Mouse (Mus musculus): ENCODE measurements at regions not wholly inside any gene's neighbourhood (a gene's known extent, or its start where the extent isn't known, plus 50 kb on each side); places are given as distances from the start of the nearest gene placed in this dataset.
A peak's percentile ranks its signal among the peaks of the same experiment; 100 is the strongest.
"Not testable (repeated sequence)": the region's sequence is repeated elsewhere in the genome, so short reads cannot be mapped to it uniquely, and the experiment has no call there.

DNA sequence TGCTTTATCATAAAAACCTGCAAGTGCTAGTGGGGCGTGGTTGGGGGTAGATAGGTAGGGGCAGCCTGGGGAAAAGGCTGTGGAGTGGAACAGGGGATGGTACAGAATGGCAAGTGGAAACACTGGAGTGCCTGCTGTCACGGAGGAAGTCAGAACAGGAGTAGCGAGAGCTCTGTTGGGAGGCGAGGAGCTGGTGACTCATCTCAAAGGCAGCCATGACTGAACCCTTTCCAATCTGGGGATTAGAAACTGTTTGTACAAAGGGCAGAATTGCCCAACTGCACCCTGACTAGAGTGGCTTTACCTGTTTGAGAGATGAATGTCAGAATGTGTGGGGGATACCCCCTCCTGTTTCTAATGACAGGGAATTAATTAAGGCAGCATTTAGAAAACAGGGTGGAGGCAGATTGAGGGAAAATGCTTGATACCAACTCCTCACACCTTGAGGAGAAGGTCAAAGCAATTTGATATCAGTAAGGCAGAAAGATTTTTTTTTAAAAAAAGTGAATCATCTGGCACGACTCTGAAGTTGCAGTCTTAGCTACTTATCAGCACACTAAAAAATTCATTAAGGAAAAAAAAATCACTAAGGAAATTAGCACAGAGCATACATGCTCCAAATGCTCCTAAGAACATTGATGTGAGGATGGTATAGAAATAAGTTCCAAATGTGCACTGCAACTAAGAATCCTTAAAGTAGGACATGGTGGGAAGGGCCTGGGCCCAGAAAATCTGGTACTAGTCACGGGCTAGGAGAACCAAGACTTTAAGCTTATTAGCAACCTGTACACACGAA, 54.7 kb upstream of the Usp25 start:
- no peak for ATAC-seq (ENCODE audit: low FRiP score)
- WGBS = 81% methylated on average over 7 of the region's 7 CpGs
- H3K27me3 ChIP-seq (replicated peaks) = no peaks in the 10 kb centered on the region

DNA sequence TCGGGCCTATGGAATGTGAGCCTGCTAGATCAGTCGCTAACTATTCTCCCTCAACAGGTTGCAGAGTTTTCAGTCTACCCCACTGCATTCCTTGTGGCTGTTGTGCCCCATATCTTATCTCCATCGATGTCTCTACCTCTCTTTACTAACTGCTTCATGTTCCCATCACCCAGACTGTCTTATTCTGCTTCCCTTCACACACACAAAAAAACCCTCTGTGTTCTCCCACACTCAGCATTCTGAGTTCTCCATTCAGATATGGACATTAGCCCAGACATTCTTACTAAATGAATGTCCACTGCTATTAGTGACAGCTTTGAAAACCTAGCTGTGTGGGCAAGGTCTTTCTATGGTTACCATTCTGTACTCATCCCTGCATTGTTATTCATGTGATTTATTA, 56.0 kb upstream of the Usp25 start:
- WGBS = 60% methylated on average over 3 of the region's 3 CpGs
- no peak for ATAC-seq (ENCODE audit: low FRiP score)
- H3K27ac ChIP-seq (replicated peaks) = no peak overlapping the region
- no peaks in the 10 kb centered on the region for H3K36me3 ChIP-seq
- no peak overlapping the region for H3K4me2 ChIP-seq
- no peaks in the 10 kb centered on the region for H3K4me1 ChIP-seq
- no peak overlapping the region for H3K9ac ChIP-seq (replicated peaks)
- no peaks in the 10 kb centered on the region for H3K27me3 ChIP-seq (replicated peaks)
- H3K4me3 ChIP-seq (replicated peaks) = no peak overlapping the region
- no peaks in the 10 kb centered on the region for H3K9me3 ChIP-seq (replicated peaks)

More for the DNA sequence above, 54.7 kb upstream of the Usp25 start:
- Histone ChIP-seq H3K36me3 (no peaks in the 10 kb centered on the region), H3K9me3 (replicated peaks) (no peaks in the 10 kb centered on the region), H3K9ac (replicated peaks) (no peak overlapping the region), H3K4me1 (no peaks in the 10 kb centered on the region), H3K4me2 (no peak overlapping the region), H3K4me3 (replicated peaks) (no peak overlapping the region), H3K27ac (replicated peaks) (no peak overlapping the region)

GRCm38 (mm10) chr16:76957090-76957489, 56.4 kb upstream of the Usp25 start:
- no peaks in the 10 kb centered on the region for H3K27me3 ChIP-seq (replicated peaks)
- 69% methylated on average over 7 of the region's 7 CpGs for WGBS
- H3K4me3 ChIP-seq (replicated peaks) = no peak overlapping the region
- H3K9me3 ChIP-seq (replicated peaks) = no peaks in the 10 kb centered on the region
- ATAC-seq (ENCODE audit: low FRiP score) = peak; percentile 57; the same call in 1 of the 2 replicates
- H3K36me3 ChIP-seq = no peaks in the 10 kb centered on the region
- H3K4me1 ChIP-seq = no peaks in the 10 kb centered on the region
- H3K9ac ChIP-seq (replicated peaks) = no peak overlapping the region
- H3K4me2 ChIP-seq = no peak overlapping the region
- no peak overlapping the region for H3K27ac ChIP-seq (replicated peaks)

DNA sequence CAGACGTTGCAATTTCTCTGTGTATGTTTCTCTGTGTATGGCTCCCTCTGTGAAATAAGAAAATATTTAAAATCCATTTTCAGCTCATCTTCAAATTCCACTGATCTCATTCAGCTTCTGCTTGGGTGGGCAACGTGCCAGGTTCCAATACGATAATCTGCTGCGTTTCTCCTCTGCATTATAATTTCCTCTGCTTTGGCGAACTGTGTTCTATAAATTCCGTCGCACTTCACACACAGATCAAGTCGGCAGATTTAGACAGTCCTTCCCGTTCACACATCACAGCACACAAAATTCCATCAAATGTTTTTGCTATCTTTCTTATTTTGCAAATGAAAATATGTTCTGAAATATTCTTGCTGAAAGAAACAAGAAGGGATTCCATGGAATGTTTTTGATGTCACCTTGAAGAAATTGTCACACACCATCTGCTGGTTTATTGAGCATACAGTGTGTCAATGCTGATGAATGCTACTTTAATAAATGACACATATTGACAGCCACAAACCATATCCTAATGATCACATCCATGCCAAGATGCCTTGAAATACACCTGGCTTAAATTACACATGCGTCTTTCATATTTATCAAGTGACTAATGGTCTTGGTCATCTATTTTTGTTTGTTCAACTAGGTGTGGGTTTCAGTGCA, 62.5 kb upstream of the Usp25 start:
- no peak overlapping the region for H3K27ac ChIP-seq (replicated peaks)
- 67% methylated on average over 10 of the region's 10 CpGs for WGBS
- no peak overlapping the region for H3K9ac ChIP-seq (replicated peaks)
- H3K4me3 ChIP-seq (replicated peaks) = no peak overlapping the region
- H3K36me3 ChIP-seq = no peaks in the 10 kb centered on the region
- ATAC-seq (ENCODE audit: low FRiP score) = no peak
- H3K9me3 ChIP-seq (replicated peaks) = no peaks in the 10 kb centered on the region
- no peaks in the 10 kb centered on the region for H3K27me3 ChIP-seq (replicated peaks)
- 0 out of 2 replicates have a peak, but pooled peaks cover 3% of the 10 kb centered on the region for H3K4me1 ChIP-seq
- H3K4me2 ChIP-seq = no peak overlapping the region

DNA sequence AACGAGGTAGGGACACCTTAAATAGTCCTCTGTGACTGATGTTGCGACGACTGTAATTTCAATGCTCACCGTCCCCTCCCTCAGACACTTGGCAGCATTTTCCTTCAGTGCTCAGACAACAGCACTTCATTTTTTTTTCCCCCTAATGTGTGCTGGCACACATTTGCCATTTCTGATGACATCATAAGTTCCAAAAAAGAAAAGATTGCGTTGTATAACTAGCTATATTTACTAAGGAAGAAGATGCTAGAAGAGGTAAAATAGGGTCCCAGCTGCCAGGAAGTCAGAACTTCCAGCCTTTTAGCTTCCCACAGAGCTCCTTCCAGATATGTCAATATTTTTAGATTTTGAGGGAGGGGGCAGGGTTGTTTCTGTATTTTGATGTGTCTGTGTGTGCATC, 66.5 kb upstream of the Usp25 start:
- Histone ChIP-seq H3K27ac (replicated peaks) (no peak overlapping the region), H3K4me2 (no peak overlapping the region), H3K27me3 (replicated peaks) (no peaks in the 10 kb centered on the region), H3K9me3 (replicated peaks) (no peaks in the 10 kb centered on the region), H3K9ac (replicated peaks) (no peak overlapping the region), H3K4me3 (replicated peaks) (no peak overlapping the region), H3K36me3 (no peaks in the 10 kb centered on the region), H3K4me1 (0 out of 2 replicates have a peak, but pooled peaks cover 3% of the 10 kb centered on the region)
- no peak for ATAC-seq (ENCODE audit: low FRiP score)
- 63% methylated on average over 5 of the region's 5 CpGs for WGBS

- Histone ChIP-seq H3K4me2 (no peak overlapping the region), H3K4me1 (no peaks in the 10 kb centered on the region), H3K9me3 (replicated peaks) (no peaks in the 10 kb centered on the region), H3K27ac (replicated peaks) (no peak overlapping the region), H3K27me3 (replicated peaks) (no peaks in the 10 kb centered on the region), H3K36me3 (no peaks in the 10 kb centered on the region), H3K4me3 (replicated peaks) (no peak overlapping the region), H3K9ac (replicated peaks) (no peak overlapping the region)
- 61% methylated on average over 2 of the region's 2 CpGs for WGBS
- ATAC-seq (ENCODE audit: low FRiP score) = no peak
Observed at GRCm38 (mm10) chr16:76938128-76938527, 75.4 kb upstream of the Usp25 start.

- Histone ChIP-seq H3K4me2 (no peak overlapping the region), H3K27ac (replicated peaks) (no peak overlapping the region), H3K4me1 (no peaks in the 10 kb centered on the region), H3K4me3 (replicated peaks) (no peak overlapping the region), H3K9ac (replicated peaks) (no peak overlapping the region), H3K9me3 (replicated peaks) (no peaks in the 10 kb centered on the region), H3K36me3 (no peaks in the 10 kb centered on the region), H3K27me3 (replicated peaks) (no peaks in the 10 kb centered on the region)
- ATAC-seq (ENCODE audit: low FRiP score) = no peak
- WGBS = 80% methylated on average over 6 of the region's 6 CpGs
Observed at GRCm38 (mm10) chr16:76927901-76928300, 85.6 kb upstream of the Usp25 start.

- WGBS = 97% methylated on average over 11 of the region's 11 CpGs
- H3K4me1 ChIP-seq; H3K9me3 ChIP-seq (replicated peaks): not testable (repeated sequence)
Observed at GRCm38 (mm10) chr16:76920137-76920536, 93.4 kb upstream of the Usp25 start.

DNA sequence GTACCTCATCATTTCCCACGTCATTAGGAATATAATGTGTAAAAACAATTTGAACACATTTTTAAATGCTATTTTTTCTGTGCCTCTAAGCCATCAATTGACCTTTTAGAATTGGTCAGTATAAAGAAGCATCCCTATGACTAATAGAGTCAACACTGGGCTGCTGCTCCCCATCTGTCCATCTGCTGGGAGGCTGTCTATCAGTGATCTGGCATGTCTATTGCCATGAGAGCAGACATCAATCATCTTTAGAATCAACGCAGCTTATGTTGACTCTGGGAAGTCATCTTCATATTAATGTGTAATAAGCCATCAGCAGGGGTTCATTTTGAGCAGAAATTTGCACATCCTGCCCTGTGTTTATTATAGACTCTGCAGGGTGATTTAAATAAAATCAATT, 94.9 kb upstream of the Usp25 start:
- H3K4me1 ChIP-seq = no peaks in the 10 kb centered on the region
- H3K9ac ChIP-seq (replicated peaks) = no peak overlapping the region
- no peak for ATAC-seq (ENCODE audit: low FRiP score)
- H3K36me3 ChIP-seq = no peaks in the 10 kb centered on the region
- no peak overlapping the region for H3K27ac ChIP-seq (replicated peaks)
- no peak overlapping the region for H3K4me2 ChIP-seq
- 74% methylated on average over 2 of the region's 2 CpGs for WGBS
- no peak overlapping the region for H3K4me3 ChIP-seq (replicated peaks)
- no peaks in the 10 kb centered on the region for H3K27me3 ChIP-seq (replicated peaks)
- H3K9me3 ChIP-seq (replicated peaks) = no peaks in the 10 kb centered on the region

More at GRCm38 (mm10) chr16:76920137-76920536, 93.4 kb upstream of the Usp25 start:
- not testable (repeated sequence) for H3K9ac ChIP-seq (replicated peaks); ATAC-seq (ENCODE audit: low FRiP score); H3K4me3 ChIP-seq (replicated peaks); H3K36me3 ChIP-seq; H3K27me3 ChIP-seq (replicated peaks); H3K27ac ChIP-seq (replicated peaks); H3K4me2 ChIP-seq

DNA sequence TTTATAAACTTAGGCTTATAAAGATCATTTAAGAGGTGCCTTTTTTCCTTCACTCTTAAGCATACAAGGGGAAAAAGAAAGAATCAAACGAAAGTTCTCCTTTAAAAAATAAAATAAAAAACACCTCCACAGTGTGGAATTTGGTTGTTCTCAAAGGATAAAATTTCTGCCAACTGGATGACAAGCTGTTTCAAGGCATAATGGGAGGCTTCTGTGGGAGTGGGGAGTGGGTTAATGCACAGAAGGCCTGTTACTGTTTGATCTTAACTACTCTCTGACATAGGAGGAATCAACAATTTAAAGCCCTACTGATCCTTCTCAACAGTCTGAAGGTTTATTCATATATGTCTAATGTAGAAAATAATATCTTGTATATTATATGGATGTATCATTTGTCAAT, 99.2 kb upstream of the Usp25 start:
- no peak overlapping the region for H3K27ac ChIP-seq (replicated peaks)
- H3K9me3 ChIP-seq (replicated peaks) = no peaks in the 10 kb centered on the region
- no peak overlapping the region for H3K4me3 ChIP-seq (replicated peaks)
- ATAC-seq (ENCODE audit: low FRiP score) = no peak
- no peaks in the 10 kb centered on the region for H3K4me1 ChIP-seq
- H3K27me3 ChIP-seq (replicated peaks) = no peaks in the 10 kb centered on the region
- no peak overlapping the region for H3K9ac ChIP-seq (replicated peaks)
- no peaks in the 10 kb centered on the region for H3K36me3 ChIP-seq
- H3K4me2 ChIP-seq = no peak overlapping the region
- 61% methylated on average over 1 of the region's 1 CpGs for WGBS

DNA sequence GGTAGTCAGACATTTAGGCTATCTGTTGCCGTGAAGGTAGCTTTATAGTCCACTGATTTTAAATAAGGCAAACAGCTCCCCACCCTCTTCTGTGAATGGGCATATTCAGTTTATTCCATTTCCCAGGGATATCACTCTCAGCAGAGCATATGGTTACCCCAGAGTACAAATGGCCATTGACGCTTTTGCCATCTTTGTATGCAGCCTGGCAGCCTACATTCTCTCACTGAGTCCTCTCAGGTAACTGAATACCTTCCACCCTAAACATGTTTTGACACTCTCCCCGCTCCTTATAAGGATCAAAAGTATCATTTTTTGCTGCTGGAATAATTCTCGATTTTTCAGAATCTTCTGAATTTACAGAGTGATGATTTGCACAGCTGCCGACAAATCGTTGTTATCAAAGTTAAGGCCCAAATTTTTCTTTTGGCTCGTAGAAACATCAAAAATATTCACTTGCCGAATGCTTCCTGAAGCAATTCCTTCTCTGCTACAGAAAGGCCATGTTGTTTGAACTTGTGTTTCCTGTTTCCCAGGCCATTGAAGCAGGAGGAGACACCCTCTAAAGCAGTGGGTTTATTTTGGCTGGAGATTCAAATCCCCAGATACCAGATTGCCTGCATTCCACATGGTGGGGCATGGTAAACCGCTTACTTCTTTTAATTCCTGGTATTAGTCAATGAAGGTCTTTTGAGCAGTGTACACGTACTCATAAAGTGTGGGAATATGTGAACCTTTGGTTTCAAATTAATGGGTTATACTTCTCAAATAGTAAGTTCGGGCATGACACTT, 108.1 kb upstream of the Usp25 start:
- ATAC-seq (ENCODE audit: low FRiP score) = no peak
- no peak overlapping the region for H3K27ac ChIP-seq (replicated peaks)
- WGBS = 85% methylated on average over 11 of the region's 11 CpGs
- H3K4me1 ChIP-seq = no peaks in the 10 kb centered on the region
- H3K36me3 ChIP-seq = no peaks in the 10 kb centered on the region
- H3K9me3 ChIP-seq (replicated peaks) = no peaks in the 10 kb centered on the region
- no peak overlapping the region for H3K4me2 ChIP-seq
- H3K27me3 ChIP-seq (replicated peaks) = no peaks in the 10 kb centered on the region
- H3K9ac ChIP-seq (replicated peaks) = no peak overlapping the region
- no peak overlapping the region for H3K4me3 ChIP-seq (replicated peaks)

- Histone ChIP-seq H3K4me2 (no peak overlapping the region), H3K9me3 (replicated peaks) (no peaks in the 10 kb centered on the region), H3K27ac (replicated peaks) (no peak overlapping the region), H3K4me3 (replicated peaks) (no peak overlapping the region), H3K27me3 (replicated peaks) (no peaks in the 10 kb centered on the region), H3K36me3 (no peaks in the 10 kb centered on the region), H3K9ac (replicated peaks) (no peak overlapping the region), H3K4me1 (peaks cover 6% of the 10 kb centered on the region)
- WGBS = 11% methylated on average over 7 of the region's 7 CpGs
- no peak for ATAC-seq (ENCODE audit: low FRiP score)
Observed at GRCm38 (mm10) chr16:76899083-76899482, 114.4 kb upstream of the Usp25 start.

All from neural tube, embryonic 15.5 days (tissue).